In genomic region chr3:138162553-138163183, GRCm38 (mm10) we compare ENCODE assay signal across 20 mouse cellular contexts. TPM values are rescaled to one million over a fixed set of nuclear protein-coding genes. Genes with fewer than 3 reads are reported as not detected.
A peak's percentile ranks its signal among the peaks of the same experiment; 100 is the strongest.
DNase-seq lines count a peak whose midpoint lies in the region; ATAC-seq and TF ChIP-seq lines count a peak whose summit lies in the region.
"Had no signal": no experiment of that assay in that cellular context is flagged by ENCODE, and none has a peak within 500 bp of the region (broad histone marks: within the 10 kb centered on the region; RNA-seq: fewer than 3 reads in every experiment).

No protein-coding gene starts in this region.

- ATAC-seq in lung, embryonic 14.5 days (ENCODE audit: insufficient read depth) = no peak
- ATAC-seq in CD4-positive, CD25-positive, alpha-beta regulatory T cell, adult 4 months = peak; percentile 69
- ATAC-seq in forebrain, postnatal 0 days = peak; percentile 54; the same call in 1 of the 2 replicates
- ATAC-seq in frontal cortex, adult (ENCODE audit: low TSS enrichment) = no peak
- ATAC-seq: lung, postnatal 0 days had no signal

- H3K4me3 ChIP-seq in lung, embryonic 14.5 days (ENCODE audit: low read depth, low read length) = no peak overlapping the region
- H3K4me3 ChIP-seq in forebrain, postnatal 0 days (ENCODE audit: low read depth, low read length) = no peak overlapping the region
- H3K4me3 ChIP-seq in cerebellum, adult 2 months (replicated peaks; ENCODE audit: insufficient read depth, low read depth, low read length) = no peak overlapping the region
- H3K4me3 ChIP-seq: embryonic facial prominence, embryonic 12.5 days; heart, embryonic 12.5 days; limb, embryonic 10.5 days; liver, embryonic 13.5 days; neural tube, embryonic 13.5 days had no signal

- no peak overlapping the region for H3K4me2 ChIP-seq in lung, embryonic 14.5 days
- H3K4me2 ChIP-seq in forebrain, postnatal 0 days (ENCODE audit: low read depth) = no peak overlapping the region
- H3K4me2 ChIP-seq: embryonic facial prominence, embryonic 12.5 days; heart, embryonic 12.5 days; liver, embryonic 13.5 days; neural tube, embryonic 13.5 days had no signal

- peak; percentile 17 for DNase-seq in lung, embryonic 14.5 days
- no peak for DNase-seq in lung, postnatal 25 days (ENCODE audit: low spot score)
- DNase-seq in CD4-positive helper T cell, adult 2 months (ENCODE audit: low read depth, low spot score) = peak; percentile 28
- no peak for DNase-seq in forebrain, postnatal 0 days
- no peak for DNase-seq in cerebellum, adult 2 months
- DNase-seq: adrenal gland, adult 8-10 months; cerebellum, adult 9-11 months; gastrocnemius, postnatal 14 days; heart, postnatal 36 days; kidney, adult 8-10 months; liver, embryonic 13.5 days; right cerebral cortex, adult 18-20 months had no signal

- H3K36me3 ChIP-seq in lung, embryonic 14.5 days (ENCODE audit: insufficient read depth) = no peaks in the 10 kb centered on the region
- H3K36me3 ChIP-seq in forebrain, postnatal 0 days (ENCODE audit: insufficient read depth) = no peaks in the 10 kb centered on the region
- H3K36me3 ChIP-seq: embryonic facial prominence, embryonic 12.5 days; limb, embryonic 10.5 days; liver, embryonic 13.5 days; neural tube, embryonic 13.5 days had no signal

- no peaks in the 10 kb centered on the region for H3K9me3 ChIP-seq in lung, embryonic 14.5 days (ENCODE audit: low read depth, low read length)
- no peaks in the 10 kb centered on the region for H3K9me3 ChIP-seq in forebrain, postnatal 0 days (ENCODE audit: low read length)
- H3K9me3 ChIP-seq: embryonic facial prominence, embryonic 12.5 days; heart, embryonic 12.5 days; limb, embryonic 10.5 days; liver, embryonic 13.5 days; neural tube, embryonic 13.5 days had no signal

- H3K4me1 ChIP-seq in lung, embryonic 14.5 days (ENCODE audit: insufficient read depth) = no peaks in the 10 kb centered on the region
- no peaks in the 10 kb centered on the region for H3K4me1 ChIP-seq in forebrain, postnatal 0 days (ENCODE audit: insufficient read depth)
- no peaks in the 10 kb centered on the region for H3K4me1 ChIP-seq in cerebellum, adult 2 months (ENCODE audit: control insufficient read depth, insufficient read depth, low read length)
- H3K4me1 ChIP-seq: embryonic facial prominence, embryonic 12.5 days; liver, embryonic 13.5 days; neural tube, embryonic 13.5 days had no signal

- no peak overlapping the region for H3K27ac ChIP-seq in lung, embryonic 14.5 days (ENCODE audit: low read depth)
- no peak overlapping the region for H3K27ac ChIP-seq in forebrain, postnatal 0 days (ENCODE audit: low read depth, low read length)
- H3K27ac ChIP-seq in cerebellum, adult 2 months (ENCODE audit: insufficient read depth, low read length) = no peak overlapping the region
- H3K27ac ChIP-seq: embryonic facial prominence, embryonic 12.5 days; limb, embryonic 10.5 days; liver, embryonic 13.5 days; neural tube, embryonic 13.5 days had no signal

- H3K9ac ChIP-seq in lung, embryonic 14.5 days = no peak overlapping the region
- H3K9ac ChIP-seq in forebrain, postnatal 0 days = no peak overlapping the region
- H3K9ac ChIP-seq: embryonic facial prominence, embryonic 12.5 days; heart, embryonic 12.5 days; liver, embryonic 13.5 days; neural tube, embryonic 13.5 days had no signal

- TF ChIP-seq CTCF in lung, embryonic 14.5 days (IDR thresholded peaks at IDR 0.05; ENCODE audit: low read depth) = no peak
- TF ChIP-seq CTCF in forebrain, postnatal 0 days (IDR thresholded peaks at IDR 0.05; ENCODE audit: low read depth) = no peak
- no peak for TF ChIP-seq CTCF in cerebellum, adult 2 months (IDR thresholded peaks at IDR 0.05; ENCODE audit: borderline replicate concordance, insufficient read depth, low read depth, low read length)

- H3K27me3 ChIP-seq in lung, embryonic 14.5 days (ENCODE audit: insufficient read depth, low read length) = no peaks in the 10 kb centered on the region
- H3K27me3 ChIP-seq in forebrain, postnatal 0 days (ENCODE audit: insufficient read depth, low read length) = no peaks in the 10 kb centered on the region
- H3K27me3 ChIP-seq in cerebellum, adult 2 months (ENCODE audit: control insufficient read depth, insufficient read depth, low read length) = no peaks in the 10 kb centered on the region
- H3K27me3 ChIP-seq: embryonic facial prominence, embryonic 12.5 days; heart, embryonic 12.5 days; liver, embryonic 13.5 days; neural tube, embryonic 13.5 days had no signal

- TF ChIP-seq POLR2A in cerebellum, adult 2 months (IDR thresholded peaks at IDR 0.05; ENCODE audit: borderline replicate concordance, insufficient read depth, low read length) = no peak

- WGBS in lung, embryonic 14.5 days = 55% methylated on average over 4 of the region's 4 CpGs
- 62% methylated on average over 4 of the region's 4 CpGs for whole genome bisulfite sequencing in forebrain, postnatal 0 days
- 47% methylated on average over 4 of the region's 4 CpGs for whole genome bisulfite sequencing in cerebellum, adult 2 months

RNA-seq across cellular contexts. Expression of gene Mttp, which starts 17.9 kb away (rescaled TPM):
- 6.8 and 6.9 TPM in 2 replicates for polyA plus RNA-seq in lung, embryonic 14.5 days (2014; fragmentation: Nextera tagmentation; extraction: Ambion mirVana)
- polyA plus RNA-seq in CD4-positive, CD25-positive, alpha-beta regulatory T cell, adult 4 months (2017; shearing (Covaris generic)) = 1 to 10 TPM; 5.5 to 7.1 TPM
- total RNA-seq in forebrain, postnatal 0 days (2014; rRNA removed) = 6.4 and 7.5 TPM in 2 replicates
- 4.6 and 5.0 TPM in 2 replicates for polyA plus RNA-seq in forebrain, postnatal 0 days (2015; fragmentation: Nextera tagmentation; extraction: Ambion mirVana)
- polyA plus RNA-seq in cerebellum, adult 2 months (2012; rRNA removed) = 6.7 and 7.4 TPM in 2 replicates

RNA-seq across cellular contexts. Expression of gene Trmt10a, which starts 19.4 kb away (rescaled TPM):
- 13.8 and 14.2 TPM in 2 replicates for polyA plus RNA-seq in lung, embryonic 14.5 days (2014; fragmentation: Nextera tagmentation; extraction: Ambion mirVana)
- polyA plus RNA-seq in CD4-positive, CD25-positive, alpha-beta regulatory T cell, adult 4 months (2017; shearing (Covaris generic)) = 1 to 10 TPM; 7.4 to 8.7 TPM
- total RNA-seq in forebrain, postnatal 0 days (2014; rRNA removed) = 2.5 and 7.2 TPM in 2 replicates
- polyA plus RNA-seq in forebrain, postnatal 0 days (2015; fragmentation: Nextera tagmentation; extraction: Ambion mirVana) = 5.1 and 6.2 TPM in 2 replicates
- polyA plus RNA-seq in cerebellum, adult 2 months (2012; rRNA removed) = 5.8 and 6.0 TPM in 2 replicates

RNA-seq across cellular contexts. Expression of gene 4930579F01Rik, which starts 31.0 kb away (rescaled TPM):
- polyA plus RNA-seq in lung, embryonic 14.5 days (2014; fragmentation: Nextera tagmentation; extraction: Ambion mirVana) = 0.37 TPM in 1 of 2 replicates, not detected in the other
- polyA plus RNA-seq in CD4-positive, CD25-positive, alpha-beta regulatory T cell, adult 4 months (2017; shearing (Covaris generic)) = not detected
- not detected in 2 replicates for total RNA-seq in forebrain, postnatal 0 days (2014; rRNA removed)
- polyA plus RNA-seq in forebrain, postnatal 0 days (2015; fragmentation: Nextera tagmentation; extraction: Ambion mirVana) = 0.09 TPM in 1 of 2 replicates, not detected in the other
- not detected in 2 replicates for polyA plus RNA-seq in cerebellum, adult 2 months (2012; rRNA removed)
- total RNA-seq: adrenal gland, adult 8-10 months; gastrocnemius, postnatal 14 days; heart, postnatal 36 days had no signal
- polyA plus RNA-seq: heart, embryonic 12.5 days; large intestine, adult 2 months; limb, embryonic 10.5 days; liver, embryonic 13.5 days; lung, postnatal 0 days; neural tube, embryonic 13.5 days had no signal

RNA-seq across cellular contexts. Expression of gene Adh7, which starts 54.9 kb away (rescaled TPM):
- 0.30 and 0.55 TPM in 2 replicates for polyA plus RNA-seq in lung, embryonic 14.5 days (2014; fragmentation: Nextera tagmentation; extraction: Ambion mirVana)
- polyA plus RNA-seq in CD4-positive, CD25-positive, alpha-beta regulatory T cell, adult 4 months (2017; shearing (Covaris generic)) = not detected
- 0.62 and 1.6 TPM in 2 replicates for total RNA-seq in forebrain, postnatal 0 days (2014; rRNA removed)
- 1.0 TPM in 2 replicates for polyA plus RNA-seq in forebrain, postnatal 0 days (2015; fragmentation: Nextera tagmentation; extraction: Ambion mirVana)
- polyA plus RNA-seq in cerebellum, adult 2 months (2012; rRNA removed) = 0.05 TPM in 1 of 2 replicates, not detected in the other
- polyA plus RNA-seq: heart, embryonic 12.5 days; large intestine, adult 2 months had no signal

Comparison
In these comparisons a context has a peak if more than half of its experiments do, and no peak if none do; other contexts are left out.
1. DNase-seq: peak in lung, embryonic 14.5 days (single experiment) and CD4-positive helper T cell, adult 2 months (single experiment); none in lung, postnatal 25 days (single experiment), forebrain, postnatal 0 days (single experiment) and cerebellum, adult 2 months (0 of 2).
2. ATAC-seq: peak in CD4-positive, CD25-positive, alpha-beta regulatory T cell, adult 4 months (single experiment) and forebrain, postnatal 0 days (single experiment); none in lung, embryonic 14.5 days (single experiment) and frontal cortex, adult (single experiment).